Mouse (Mus musculus): ENCODE measurements at regions not wholly inside any gene's neighbourhood (a gene's known extent, or its start where the extent isn't known, plus 50 kb on each side); places are given as distances from the start of the nearest gene placed in this dataset.

DNA sequence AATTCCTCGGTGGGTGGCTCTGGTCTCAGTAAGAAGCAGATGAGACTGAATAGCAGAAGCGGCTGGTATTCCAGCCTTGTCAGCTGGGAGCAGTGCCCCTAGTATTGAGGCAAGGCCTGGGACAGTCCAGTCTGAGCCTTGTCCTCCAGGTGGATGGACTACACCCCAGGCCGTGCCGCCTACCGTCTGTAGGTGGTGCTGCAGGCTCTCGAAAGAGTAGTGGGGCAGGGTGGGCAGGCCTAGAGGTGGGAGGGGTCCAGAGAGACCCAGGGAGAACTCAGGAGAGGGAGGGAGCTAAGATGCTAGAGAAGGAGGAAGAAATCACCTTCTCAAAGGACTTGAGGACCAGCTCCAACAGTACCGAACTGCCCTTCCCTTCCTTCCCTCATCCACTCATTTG, 326.0 kb downstream of the Matn1 start:
- intact Hi-C loops (cut with DNase I): no loop called here

DNA sequence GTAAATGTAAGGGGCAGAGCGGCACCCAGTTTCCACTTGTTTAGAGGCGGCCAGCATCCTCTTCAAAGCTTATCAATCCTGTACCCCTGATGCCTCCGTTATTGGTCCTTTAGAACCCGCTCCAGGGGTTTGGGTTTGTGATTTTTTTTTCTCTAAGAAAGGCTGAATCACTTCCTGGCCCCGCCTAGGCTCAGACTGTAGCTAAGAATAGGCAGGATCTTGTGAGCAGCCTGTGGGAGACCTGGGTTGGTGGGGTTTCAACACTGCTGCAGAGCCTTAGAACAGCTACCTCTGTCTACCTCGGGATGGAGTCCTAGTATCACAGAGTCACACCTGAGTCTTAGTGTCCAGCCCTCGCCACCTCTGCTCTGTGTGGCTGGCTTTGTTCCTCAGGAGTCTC, 327.9 kb downstream of the Matn1 start:
- intact Hi-C loops (cut with DNase I): no loop called here

DNA sequence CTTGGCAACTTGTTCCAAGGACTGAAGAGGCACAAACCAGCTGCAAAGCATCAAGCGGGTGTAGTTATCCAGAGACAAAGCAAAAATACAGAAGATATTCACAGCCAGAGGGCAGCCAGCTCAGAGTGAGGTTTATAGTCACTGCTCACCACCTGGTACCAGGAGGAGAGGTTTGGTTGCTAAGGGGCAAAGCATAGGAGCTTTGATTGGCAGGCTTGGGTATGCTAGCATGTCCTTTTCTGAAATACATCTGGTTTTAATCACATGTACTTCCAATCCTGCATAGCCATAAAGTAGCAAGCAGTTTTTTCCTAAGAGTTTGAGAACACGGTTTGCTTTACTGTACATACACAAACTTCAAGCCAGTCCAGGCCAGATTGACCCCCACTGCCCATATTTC, 349.4 kb downstream of the Matn1 start:
- intact Hi-C loops (cut with DNase I): no loop called here

DNA sequence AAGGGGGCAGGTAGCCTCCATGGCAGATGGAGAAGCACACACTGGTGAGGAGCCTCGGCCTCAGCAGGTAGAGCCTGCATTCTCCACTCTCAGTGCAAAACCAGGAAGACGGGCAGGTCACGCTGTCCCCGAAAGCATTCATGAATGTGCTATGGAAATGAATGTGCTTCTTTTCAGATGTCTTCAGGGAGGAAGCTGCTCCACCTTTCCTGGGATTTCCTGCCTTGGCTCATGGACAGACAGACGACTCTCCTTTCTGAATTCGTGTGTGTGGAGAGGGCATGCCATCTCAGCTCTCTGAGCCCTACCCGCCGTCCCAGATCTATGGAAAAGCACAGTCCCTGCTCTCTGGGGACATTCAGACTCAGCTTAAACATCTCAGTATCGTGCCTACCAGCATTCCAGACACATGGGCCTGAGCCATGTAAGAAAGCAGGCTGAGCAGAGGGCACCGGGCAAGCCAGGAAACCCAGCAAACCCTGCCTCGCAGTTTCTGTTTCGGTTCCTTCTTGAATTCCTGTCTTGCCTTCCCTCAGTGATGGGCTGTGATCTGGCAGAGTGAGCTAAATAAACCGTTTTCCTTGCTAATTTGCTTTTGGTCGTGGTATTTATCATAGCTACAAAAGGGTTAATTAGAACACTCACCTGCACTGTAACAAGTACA, 354.0 kb downstream of the Matn1 start:
- intact Hi-C loops (cut with DNase I): no loop called here

DNA sequence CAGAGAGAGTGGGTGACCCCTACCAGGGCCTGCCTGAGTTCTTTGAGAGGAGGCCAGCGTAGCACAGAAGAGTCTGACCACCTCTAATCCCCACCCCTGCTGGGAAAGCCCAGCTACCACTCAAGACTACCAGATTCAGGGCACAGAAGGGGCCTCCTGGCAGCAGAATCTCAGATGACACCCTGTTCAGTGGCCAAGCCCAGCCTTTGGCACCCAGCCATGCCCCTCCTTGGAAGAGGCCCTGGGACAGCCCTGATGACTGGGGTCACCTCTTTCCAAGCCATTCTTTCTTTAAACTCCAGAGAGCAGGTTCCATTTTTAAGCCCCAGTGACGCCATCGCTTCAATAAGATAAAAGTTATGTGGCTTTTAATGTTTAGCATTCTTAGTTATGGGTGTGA, 359.8 kb downstream of the Matn1 start:
- intact Hi-C loops (cut with DNase I): no loop called here

DNA sequence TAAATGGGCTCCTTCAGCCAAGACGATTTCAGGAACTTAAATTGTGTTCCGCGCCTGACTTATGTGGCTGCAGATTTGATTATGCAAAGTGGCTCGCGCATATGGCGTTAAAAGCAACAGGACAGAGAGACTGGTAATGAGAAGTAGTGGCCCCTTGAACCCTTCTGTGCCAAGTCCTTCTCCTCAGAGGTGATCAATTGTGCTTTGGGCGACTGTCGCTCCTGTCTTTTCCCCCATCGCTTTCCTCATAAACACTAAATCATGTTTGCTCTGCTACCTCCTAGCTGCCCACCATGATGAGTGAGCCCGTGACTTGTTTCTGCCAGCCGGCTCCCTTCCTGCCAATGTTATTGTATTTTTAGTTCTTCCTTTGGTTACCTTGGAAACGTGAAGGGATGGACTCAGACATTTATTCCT, 360.2 kb downstream of the Matn1 start:
- intact Hi-C loops (cut with DNase I): no loop called here

DNA sequence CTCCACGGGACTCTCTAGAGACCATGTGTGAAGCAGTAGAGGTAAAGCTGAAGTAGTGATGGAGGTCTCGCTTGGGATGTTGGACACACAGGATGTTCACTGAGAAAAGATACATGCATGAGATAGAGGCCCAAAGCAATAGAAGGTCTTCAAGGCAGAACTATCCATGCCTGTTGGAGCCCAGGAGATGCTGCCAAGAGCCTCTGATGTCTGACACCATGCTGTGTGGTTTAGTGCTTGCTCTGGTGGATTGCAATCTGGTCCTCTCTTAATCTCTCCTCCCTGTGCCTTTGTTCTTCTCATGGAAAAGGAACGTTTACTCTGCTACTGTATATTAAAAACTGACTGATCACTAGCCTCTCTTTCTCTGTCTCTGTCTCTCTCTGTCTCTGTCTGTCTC, 370.0 kb downstream of the Matn1 start:
- intact Hi-C loops (cut with DNase I): no loop called here

DNA sequence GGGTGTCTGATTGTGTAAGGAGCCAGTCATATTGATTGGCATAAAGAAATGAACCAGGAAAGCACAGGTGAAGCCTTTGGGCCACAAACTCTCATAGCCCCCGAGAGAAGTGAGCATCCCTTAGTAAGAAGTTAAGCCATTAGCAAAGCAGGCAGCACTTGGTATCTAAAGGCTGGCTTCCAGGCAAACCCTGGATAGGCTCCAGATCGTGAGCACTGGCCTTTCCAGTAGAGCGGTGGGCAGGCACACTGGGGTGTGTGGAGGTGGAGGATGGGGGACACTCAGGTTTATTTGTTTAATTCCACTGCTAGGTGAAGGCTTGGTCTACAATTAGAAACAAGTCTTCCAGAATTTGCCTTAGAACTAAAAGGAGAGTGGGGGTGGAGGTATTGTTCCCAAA, 371.9 kb downstream of the Matn1 start:
- intact Hi-C loops (cut with DNase I): no loop called here

DNA sequence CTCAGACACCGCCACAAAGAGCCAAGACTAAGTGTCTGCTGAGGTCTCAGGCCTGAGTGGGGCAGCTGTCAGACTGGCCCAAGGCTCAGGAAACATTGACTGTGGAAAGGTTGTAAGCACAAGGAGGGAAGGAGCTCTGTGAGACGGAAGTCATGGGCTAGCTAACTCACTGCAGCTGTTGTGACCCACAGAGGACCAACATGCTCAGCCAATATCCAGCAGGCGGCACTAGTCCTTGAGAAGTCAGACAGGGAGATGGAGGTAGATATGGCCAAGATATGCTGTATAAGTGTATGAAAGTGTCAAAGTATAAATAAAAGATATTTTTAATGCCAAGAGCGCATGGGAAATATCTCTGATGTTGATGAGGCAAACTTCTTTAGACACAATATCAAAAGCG, 378.1 kb downstream of the Matn1 start:
- intact Hi-C loops (cut with DNase I): no loop called here

DNA sequence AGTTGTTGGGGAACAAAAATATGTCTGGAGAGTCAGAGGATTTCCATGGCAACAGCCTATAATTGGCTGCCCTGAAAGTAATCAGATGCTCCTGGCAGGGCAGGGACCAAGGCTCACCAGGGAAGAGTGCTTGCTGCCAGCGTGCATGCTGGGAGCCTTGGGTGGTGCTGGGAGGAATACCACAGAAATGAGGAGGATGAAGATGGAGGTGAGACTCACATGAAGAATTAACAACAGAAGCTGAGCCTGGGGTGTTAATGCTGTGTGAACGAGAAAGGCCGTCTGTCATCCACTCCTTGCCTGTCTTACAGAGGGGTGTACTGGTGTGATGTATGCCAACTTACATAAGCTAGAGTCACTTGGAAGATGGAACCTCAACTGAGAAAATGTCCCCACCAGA, 380.3 kb downstream of the Matn1 start:
- intact Hi-C loops (cut with DNase I): no loop called here

DNA sequence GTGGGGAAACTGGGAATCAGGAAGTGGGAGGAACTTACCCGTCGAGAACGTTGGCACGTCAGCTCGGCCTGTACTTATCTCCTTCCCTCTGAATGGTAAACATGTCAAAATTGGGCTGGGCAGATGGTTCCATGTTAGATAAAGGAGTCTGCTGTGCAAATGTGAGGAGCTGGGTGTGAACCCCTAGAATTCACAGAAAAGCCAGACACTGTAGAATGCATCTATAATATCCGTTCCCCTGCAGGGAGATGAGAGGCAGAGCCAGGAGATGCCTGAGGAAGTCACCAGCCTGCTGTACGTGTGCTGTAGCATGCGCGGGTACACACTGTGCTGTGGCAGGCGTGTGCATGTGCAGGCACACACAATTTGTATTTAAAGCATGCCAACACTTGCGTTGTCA, 381.0 kb downstream of the Matn1 start:
- intact Hi-C loops (cut with DNase I): no loop called here

DNA sequence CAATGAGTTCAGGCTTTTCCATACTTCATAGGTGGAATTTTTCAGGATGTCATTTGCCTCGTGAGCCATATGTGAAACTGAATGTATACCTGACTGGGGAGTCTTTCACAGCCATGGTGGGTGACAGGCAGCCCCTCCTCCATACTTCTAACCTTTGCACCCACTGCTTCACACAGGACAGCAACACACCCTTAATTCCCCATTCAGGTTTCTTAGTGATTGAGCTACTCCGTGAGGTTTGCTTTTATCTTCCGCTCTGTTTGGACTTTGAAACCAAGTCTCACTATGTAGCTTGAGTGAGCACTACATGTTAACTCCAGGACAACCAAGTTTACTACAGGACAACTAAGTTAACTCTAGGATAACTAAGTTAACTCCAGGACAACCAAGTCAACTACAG, 381.4 kb downstream of the Matn1 start:
- intact Hi-C loops (cut with DNase I): no loop called here

DNA sequence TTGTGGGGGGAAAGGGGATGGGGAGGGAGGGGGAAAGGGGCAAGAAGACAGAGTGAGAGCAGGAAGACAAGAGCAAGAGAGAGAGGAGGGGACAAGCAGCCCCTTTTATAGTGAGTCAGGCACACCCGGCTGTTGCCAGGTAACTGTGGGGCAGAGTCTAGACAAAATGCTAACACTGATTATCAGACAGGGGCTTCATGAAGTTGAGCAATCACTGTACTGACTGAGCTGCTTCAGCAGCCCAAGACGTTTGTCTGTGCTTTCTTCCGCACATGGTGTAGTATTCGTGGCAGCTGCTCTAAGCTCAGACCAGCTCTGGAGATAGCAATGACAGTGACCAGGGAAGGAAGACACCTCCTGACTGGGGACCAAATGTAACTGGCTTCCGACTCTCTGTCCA, 385.2 kb downstream of the Matn1 start:
- intact Hi-C loops (cut with DNase I): no loop called here

DNA sequence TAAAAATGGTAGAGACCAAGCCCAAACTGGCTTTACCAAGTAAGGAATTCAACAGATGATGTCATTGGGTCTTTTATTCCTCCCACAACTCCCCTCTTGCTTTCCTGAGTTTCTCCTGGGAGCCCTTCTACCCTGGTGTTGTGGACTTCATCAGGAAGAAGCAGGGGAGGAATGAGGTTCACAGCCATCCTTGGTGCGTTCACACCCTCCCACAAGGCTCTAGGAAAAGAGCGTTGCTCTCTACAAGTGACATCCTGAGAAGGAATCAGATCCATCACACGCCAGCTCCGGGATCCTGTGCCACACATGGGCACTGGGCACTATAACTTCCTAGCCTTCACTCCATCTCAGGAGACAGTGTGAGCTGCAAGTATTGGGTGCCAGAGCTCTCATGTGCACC, 387.5 kb downstream of the Matn1 start:
- intact Hi-C loops (cut with DNase I): no loop called here

DNA sequence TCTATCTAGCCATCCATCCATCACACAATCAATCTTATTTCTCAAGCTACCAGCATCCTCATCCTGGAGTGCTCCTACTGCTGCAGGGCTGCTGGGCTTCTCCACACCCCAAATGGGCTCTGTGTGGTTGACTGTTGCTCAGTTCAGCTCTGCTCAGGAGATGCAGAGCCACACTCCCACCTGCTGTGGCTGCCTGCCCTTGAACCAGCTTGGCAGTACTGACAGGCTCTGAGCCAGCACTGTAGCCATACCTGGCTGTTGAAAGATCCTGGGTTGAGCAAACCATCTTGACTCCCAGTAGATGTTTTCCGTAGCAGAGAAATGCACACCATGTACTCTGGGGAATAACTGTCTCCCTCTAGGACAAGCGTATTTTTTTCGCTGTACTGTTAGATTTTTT, 392.6 kb downstream of the Matn1 start:
- intact Hi-C loops (cut with DNase I): no loop called here

DNA sequence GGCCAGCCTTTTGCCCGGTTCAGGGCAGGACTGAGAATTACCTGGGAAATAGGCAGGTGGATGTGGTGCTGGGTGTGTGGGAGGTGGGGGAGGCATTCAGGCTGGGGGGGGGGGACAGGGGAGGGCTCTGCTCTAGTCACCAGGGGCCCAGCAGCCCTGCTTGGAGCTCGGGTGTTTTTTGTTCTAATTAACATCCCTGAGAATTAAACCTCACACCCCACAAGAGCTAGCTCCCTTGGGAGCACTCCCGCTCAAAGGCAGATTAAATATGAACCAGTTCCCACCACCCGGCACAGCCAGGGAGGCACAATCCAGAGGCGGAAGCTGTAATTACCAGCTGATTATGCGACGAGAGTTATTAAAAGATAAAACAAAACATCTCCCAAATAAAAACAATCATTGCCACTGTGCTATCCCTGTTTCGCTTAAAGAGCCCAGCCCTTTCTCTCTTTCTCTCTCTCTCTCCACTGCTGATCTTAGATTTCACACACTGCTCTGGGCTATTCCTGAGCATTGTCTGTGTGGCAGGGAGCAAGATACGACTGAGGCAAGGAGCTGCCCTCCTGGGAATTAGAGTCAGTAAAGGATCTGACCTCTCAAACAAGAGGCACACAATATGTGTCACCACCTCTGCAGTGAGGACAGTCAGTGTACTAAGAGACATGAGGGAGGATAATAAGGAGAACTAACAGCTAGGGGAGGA, 397.0 kb downstream of the Matn1 start:
- intact Hi-C loops (cut with DNase I): no loop called here

DNA sequence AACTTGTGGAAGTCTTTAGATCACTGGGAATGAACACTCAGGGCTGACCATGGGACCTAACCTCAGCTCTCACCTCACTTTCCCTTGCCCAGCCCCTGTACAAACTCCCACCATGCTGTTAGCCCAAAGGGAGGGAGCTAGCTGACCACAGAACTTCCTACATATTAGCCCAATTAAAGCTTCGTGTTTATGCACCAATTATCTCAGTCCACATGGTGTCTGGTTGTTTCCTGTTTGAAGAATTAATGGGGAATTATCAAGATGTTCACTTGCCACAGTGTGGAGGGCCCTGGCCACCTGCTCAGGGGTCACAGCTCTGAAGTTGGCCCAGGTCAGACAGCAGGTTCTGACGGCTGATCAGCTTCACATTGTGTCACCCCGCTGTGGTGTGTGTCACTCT, 402.5 kb downstream of the Matn1 start:
- intact Hi-C loops (cut with DNase I): no loop called here

DNA sequence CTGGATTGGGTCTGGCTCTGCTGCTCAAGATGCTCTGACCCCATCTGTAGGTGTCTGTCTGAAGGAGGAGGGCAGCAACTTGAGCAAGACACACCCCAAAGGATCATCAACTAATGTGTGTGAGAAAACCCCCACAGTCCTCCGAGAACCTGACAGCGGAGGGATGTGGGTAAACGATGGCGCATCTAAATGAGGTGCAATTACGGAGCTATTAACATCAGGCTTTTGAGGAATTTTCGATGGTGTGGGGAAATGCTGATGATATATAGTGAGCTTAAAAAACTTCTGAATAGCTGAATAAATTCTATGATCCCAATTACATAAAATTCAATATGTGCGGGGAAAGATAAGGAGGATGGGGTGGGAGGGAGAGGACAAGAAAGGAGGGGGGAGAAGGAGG, 406.1 kb downstream of the Matn1 start:
- intact Hi-C loops (cut with DNase I): no loop called here

DNA sequence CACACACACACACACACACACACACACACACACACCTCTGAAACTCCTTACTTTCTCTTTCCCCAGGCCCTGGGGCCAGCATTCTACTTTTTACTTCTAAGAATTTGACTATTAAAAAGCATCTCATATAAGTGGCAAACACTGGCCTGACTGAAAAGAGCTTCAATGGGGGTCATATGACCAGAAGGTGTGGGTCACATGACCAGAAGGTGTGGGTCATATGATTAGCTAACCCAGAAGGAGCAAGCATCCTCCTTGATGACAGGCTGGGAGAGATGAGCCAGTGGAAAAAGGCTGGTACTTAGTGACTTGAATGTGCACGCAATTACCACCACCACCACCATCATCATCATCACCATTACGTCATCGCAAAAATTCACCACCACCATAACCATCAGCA, 410.7 kb downstream of the Matn1 start:
- intact Hi-C loops (cut with DNase I): no loop called here

DNA sequence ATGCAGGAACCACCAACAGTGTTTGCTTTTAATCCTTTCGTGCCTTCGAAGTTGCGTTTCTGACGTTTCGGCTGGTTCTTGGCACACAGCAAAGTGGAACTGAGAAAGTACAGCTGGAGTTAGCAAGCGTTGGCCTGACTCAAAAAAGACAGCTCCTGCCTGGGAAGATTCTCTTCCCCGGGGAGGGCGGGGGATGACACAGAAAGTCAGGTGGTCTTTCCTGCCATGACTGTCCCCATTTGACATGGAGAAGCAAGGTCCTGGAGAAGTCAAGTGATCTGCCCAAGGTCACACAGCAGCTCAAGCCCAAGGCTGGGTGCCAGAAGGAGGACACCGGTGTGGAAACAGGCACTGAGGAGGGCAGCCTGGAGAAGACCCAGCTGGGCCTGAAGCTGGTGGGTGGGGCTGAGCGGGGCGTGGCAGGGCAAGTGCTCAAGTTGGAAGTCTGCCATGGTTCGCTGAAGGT, 411.4 kb downstream of the Matn1 start:
- intact Hi-C loops (cut with DNase I): no loop called here

DNA sequence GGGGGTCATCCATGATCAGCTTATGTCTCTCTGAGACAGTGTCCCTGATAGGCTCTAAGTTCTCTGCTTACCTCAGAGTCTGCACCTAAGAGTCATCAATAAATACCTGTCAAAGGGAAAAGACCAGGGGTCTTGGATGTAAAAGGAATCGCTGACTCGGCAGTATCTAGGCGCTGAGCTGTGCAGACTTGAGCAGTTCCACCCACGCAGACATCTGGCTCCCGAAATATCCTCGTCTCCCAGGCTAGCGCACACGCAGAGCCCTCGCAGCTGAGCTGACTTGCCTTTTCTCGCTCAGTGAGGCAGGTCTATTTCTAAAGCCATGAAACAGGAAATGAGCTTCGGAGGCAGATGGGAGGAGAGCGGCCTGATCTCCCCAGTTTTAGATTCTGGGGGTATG, 412.1 kb downstream of the Matn1 start:
- intact Hi-C loops (cut with DNase I): no loop called here

DNA sequence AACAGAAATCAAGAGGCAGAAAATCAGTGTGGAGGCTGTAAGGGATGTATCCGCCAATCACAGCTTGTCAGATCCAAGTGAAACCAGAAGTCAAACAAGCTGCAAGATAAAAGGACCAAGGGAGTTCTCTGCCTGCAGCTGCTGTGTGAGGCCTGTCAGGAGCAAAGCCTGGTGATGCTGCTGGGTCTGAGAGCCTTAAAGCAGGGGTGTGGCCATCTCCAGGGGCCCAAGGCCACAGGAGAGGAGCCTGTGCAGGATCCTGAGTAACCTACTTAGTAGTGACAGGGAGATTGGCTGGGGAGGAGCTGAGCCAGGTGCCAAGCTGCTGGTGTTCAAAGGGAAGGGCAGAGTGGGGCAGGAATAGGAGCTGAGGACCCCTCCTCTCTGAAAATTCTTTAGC, 418.8 kb downstream of the Matn1 start:
- intact Hi-C loops (cut with DNase I): no loop called here

DNA sequence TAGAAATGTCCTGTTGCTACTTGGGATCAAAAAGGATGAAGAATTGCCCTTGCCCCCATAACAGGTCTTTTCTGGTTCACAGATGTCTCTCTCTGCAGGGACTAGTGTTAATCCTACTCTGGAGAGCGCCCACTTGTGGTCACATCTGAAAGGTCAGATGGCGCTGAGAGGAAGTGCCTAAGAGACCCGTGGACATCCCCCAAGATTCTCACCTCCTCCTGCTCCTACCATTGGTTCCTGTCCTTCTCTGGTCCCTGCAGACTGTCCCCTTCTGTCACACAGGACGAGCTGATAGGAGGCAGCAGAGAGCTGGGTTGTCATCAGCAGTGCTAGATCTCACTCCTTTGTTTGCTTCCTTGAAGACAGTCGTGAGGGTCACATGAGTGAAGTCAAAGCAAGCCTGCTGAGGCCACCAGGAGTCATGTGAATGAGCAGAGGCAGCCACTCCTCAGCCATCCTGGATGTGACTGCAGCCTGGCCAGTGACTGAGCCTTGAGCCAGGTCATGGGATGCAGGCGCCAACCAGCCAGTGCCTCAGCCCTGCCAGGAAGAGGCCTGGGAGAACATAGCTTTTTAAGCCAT, 420.6 kb downstream of the Matn1 start:
- intact Hi-C loops (cut with DNase I): loop anchor here (2.0 to 5.0 kb wide), 2 partner anchors 63 to 112 kb away; no protein-coding TSS in a partner anchor
